ENCODE assay signal across 9 mouse cellular contexts in the genomic region with DNA sequence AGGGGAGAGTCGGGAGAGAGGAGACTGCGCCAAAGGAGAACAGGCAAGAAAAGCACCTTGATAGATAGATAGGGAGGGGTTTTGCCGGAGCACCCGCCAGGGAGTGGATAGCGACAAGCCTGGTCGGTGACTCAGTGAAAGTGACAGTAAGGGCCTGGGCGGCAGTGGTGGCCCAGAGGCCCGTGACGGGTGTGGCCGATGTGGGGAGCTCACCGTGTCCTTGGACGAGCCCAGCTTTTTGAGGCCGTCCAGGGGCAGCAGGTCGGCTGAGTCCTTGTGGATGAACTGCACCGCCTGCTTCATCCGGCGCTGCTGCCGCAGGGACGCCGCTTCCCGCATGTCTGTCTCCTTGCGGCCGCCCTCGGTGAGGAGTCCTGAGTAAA. TPM values are rescaled to one million over a fixed set of nuclear protein-coding genes. Genes with fewer than 3 reads are reported as not detected.
DNase-seq lines count a peak whose midpoint lies in the region; ATAC-seq lines count a peak whose summit lies in the region.
"Had no signal": no experiment of that assay in that cellular context is flagged by ENCODE, and none has a peak within 500 bp of the region (broad histone marks: within the 10 kb centered on the region; RNA-seq: fewer than 3 reads in every experiment).

No protein-coding gene starts in this region.

- peak; percentile 28 to 50; a peak in 3 of 4 replicates for ATAC-seq in hematopoietic stem cell, adult 5-6 weeks (replicated peaks in 1 of 2; ENCODE audit: insufficient read depth in 1 of 2, low FRiP score in 2 of 2, low TSS enrichment in 1 of 2, low read depth in 1 of 2, poor library complexity in 2 of 2, severe bottlenecking in 2 of 2)
- ATAC-seq in megakaryocyte, adult 5-6 weeks (ENCODE audit: poor library complexity, severe bottlenecking), result peak; percentile 58

- intact Hi-C loops in left cerebral cortex, postnatal 36 days (cut with DNase I), result no loop called here

- DNase-seq in layer of hippocampus, adult 11-12 months (ENCODE audit: low spot score), result peak; percentile 16
- DNase-seq in layer of hippocampus, postnatal 36 days, result no peak
- peak; percentile 39 for DNase-seq in c-Kit-negative CD71-positive TER-119-positive erythroid progenitor cells, embryonic 14.5 days (ENCODE audit: low read depth, low spot score)
- DNase-seq in Muller cell, postnatal 12 days (ENCODE audit: inconsistent ontology term), result no peak
- no peak for DNase-seq in left cerebral cortex, postnatal 36 days (ENCODE audit: low spot score in 2 of 2)
- no peak for DNase-seq in adrenal gland, adult 18-20 months (ENCODE audit: low spot score in 2 of 2)

RNA-seq across cellular contexts. Expression of a gene that starts 0.7 kb away (rescaled TPM):
- total RNA-seq in layer of hippocampus, postnatal 36 days (2021), result 100 to 1,000 TPM; 209 to 247 TPM
- total RNA-seq in hematopoietic stem cell, adult 5-6 weeks (2017), result not detected in 2 replicates
- total RNA-seq in megakaryocyte, adult 5-6 weeks (2015), result 0.04 TPM in 1 of 2 replicates, not detected in the other
- not detected in 2 replicates for total RNA-seq in megakaryocyte, adult 5-6 weeks (2017)
- 10 to 100 TPM; 83.4 to 98.3 TPM for total RNA-seq in left cerebral cortex, postnatal 36 days (2021)
- total RNA-seq in adrenal gland, adult 18-20 months (2021), result 1 to 10 TPM in 1 of 2 experiments, under 1 TPM in 1; 0.73 to 1.0 TPM

RNA-seq across cellular contexts. Expression of a gene that starts 28.4 kb away (rescaled TPM):
- total RNA-seq in layer of hippocampus, postnatal 36 days (2021), result 100 to 1,000 TPM in 1 of 2 experiments, 10 to 100 TPM in 1; 97.9 to 107 TPM
- total RNA-seq in hematopoietic stem cell, adult 5-6 weeks (2017), result 16.5 and 18.5 TPM in 2 replicates
- total RNA-seq in megakaryocyte, adult 5-6 weeks (2015), result 84.3 and 92.5 TPM in 2 replicates
- total RNA-seq in megakaryocyte, adult 5-6 weeks (2017), result 43.8 and 48.8 TPM in 2 replicates
- 10 to 100 TPM; 87.6 to 95.3 TPM for total RNA-seq in left cerebral cortex, postnatal 36 days (2021)
- total RNA-seq in adrenal gland, adult 18-20 months (2021), result 10 to 100 TPM; 45.7 to 47.6 TPM

RNA-seq across cellular contexts. Expression of a gene that starts 49.6 kb away (rescaled TPM):
- total RNA-seq in layer of hippocampus, postnatal 36 days (2021), result not detected
- not detected in 2 replicates for total RNA-seq in hematopoietic stem cell, adult 5-6 weeks (2017)
- not detected in 2 replicates for total RNA-seq in megakaryocyte, adult 5-6 weeks (2015)
- 0.95 TPM in 1 of 2 replicates, not detected in the other for total RNA-seq in megakaryocyte, adult 5-6 weeks (2017)
- total RNA-seq in left cerebral cortex, postnatal 36 days (2021), result not detected
- total RNA-seq in adrenal gland, adult 18-20 months (2021), result under 1 TPM in 1 of 2 experiments, not detected in 1; 0.61 TPM
- total RNA-seq: adrenal gland, postnatal 36 days had no signal

RNA-seq across cellular contexts. Expression of a gene that starts 57.4 kb away (rescaled TPM):
- total RNA-seq in layer of hippocampus, postnatal 36 days (2021), result not detected
- total RNA-seq in hematopoietic stem cell, adult 5-6 weeks (2017), result not detected in 2 replicates
- not detected in 2 replicates for total RNA-seq in megakaryocyte, adult 5-6 weeks (2015)
- total RNA-seq in megakaryocyte, adult 5-6 weeks (2017), result not detected in 2 replicates
- total RNA-seq in left cerebral cortex, postnatal 36 days (2021), result not detected
- total RNA-seq in adrenal gland, adult 18-20 months (2021), result not detected
- total RNA-seq: adrenal gland, postnatal 36 days had no signal

Comparison
In these comparisons a context has a peak if more than half of its experiments do, and no peak if none do; other contexts are left out.
1. DNase-seq: peak in layer of hippocampus, adult 11-12 months (single experiment) and c-Kit-negative CD71-positive TER-119-positive erythroid progenitor cells, embryonic 14.5 days (single experiment); none in layer of hippocampus, postnatal 36 days (0 of 2), Muller cell, postnatal 12 days (single experiment), left cerebral cortex, postnatal 36 days (0 of 2) and adrenal gland, adult 18-20 months (0 of 2).
2. RNA of a gene that starts 0.7 kb away (total RNA-seq): 209 to 247 TPM in layer of hippocampus, postnatal 36 days and 83.4 to 98.3 TPM in left cerebral cortex, postnatal 36 days; 0.73 to 1.0 TPM in adrenal gland, adult 18-20 months, 0.04 TPM in megakaryocyte, adult 5-6 weeks and not detected in hematopoietic stem cell, adult 5-6 weeks; every median in the first group is over 10 times any median in the second.